Mouse (Mus musculus) gastrocnemius, postnatal 14 days (tissue): ENCODE results near the gene Shc1. TPM values are rescaled to one million over a fixed set of nuclear protein-coding genes. Genes with fewer than 3 reads are reported as not detected.

ENCODE experiments used
- DNase-seq: peaks from one replicate; pipeline ENCODE4 v3.0.0; 2021; ENCODE audit warnings: mixed read lengths
- intact Hi-C: fragments of 180-260 bp; cut with DNase I; formaldehyde crosslinking; loops from one replicate; pipeline ENCODE4 v1.15.1; 2025; ENCODE audit warnings: low total_unique reads
- long read RNA-seq, 2 experiments: library from polyadenylated mRNA; stranded (forward); transcript quantifications; one replicate each; pipeline ENCODE4 v2.0.0; 2021
- total RNA-seq, 2 experiments: library from RNA; stranded (reverse); gene quantifications; 2 replicates each; pipeline ENCODE4 v1.2.3; 2021

The Shc1 gene
- 10 to 100 TPM; 35.9 to 38.8 TPM for total RNA-seq
- long read RNA-seq, experiment 1, transcript Shc1-201 (13 exons, 3,250 nt) = major isoform, 15 of 31 reads
- long read RNA-seq, experiment 1, partial matches to known transcripts = 5 of 31 reads
- long read RNA-seq, experiment 1, other reads (novel, unspliced or antisense) = 8 of 31 reads
- long read RNA-seq, experiment 2, transcript Shc1-201 (13 exons, 3,250 nt) = major isoform, 30 of 54 reads
- long read RNA-seq, experiment 2, transcript Shc1-202 (12 exons, 2,617 nt) = minor isoform, 8 of 54 reads
- long read RNA-seq, experiment 2, partial matches to known transcripts = 7 of 54 reads
- long read RNA-seq, experiment 2, other reads (novel, unspliced or antisense) = 9 of 54 reads

DNA sequence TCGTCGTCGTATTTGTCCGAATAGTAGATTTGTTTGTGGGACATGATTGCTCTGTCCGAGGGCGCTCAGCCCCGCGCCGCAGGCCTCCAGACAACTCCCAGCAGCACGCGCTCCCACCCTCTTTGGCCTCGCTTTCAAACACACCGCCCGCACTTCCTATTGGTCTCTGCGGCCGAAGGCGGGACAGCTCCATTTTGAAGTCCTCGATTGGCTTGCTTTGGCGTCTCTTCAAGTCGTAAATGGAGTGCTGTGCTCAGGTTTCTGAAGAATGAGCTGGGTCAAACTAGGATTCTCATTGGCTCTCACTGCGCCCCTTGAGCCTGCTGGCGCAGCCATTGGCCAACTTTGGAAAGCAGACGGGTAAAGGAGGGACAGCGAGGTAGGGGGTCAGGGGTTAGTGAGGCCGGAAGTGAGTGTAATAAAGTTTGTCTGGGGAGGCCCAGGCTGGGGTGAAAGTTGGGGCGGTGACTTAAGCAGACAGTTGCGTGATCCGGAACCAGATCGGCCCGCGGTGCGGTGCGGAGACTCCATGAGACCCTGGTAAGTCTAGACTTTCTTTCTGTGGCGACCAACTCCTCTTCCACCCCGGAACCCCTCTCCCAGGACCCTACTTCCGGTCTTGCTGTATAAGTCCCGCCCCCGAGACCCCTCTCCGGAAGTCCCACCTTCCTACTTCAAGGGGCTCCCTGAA, at the start of gene Shc1, which contains the start of gene Cks1b:
Shc1 (plus strand) TSS at position 274 of the 691 bp plus-strand sequence.
Cks1b (minus strand) TSS at position 214 of the 691 bp plus-strand sequence.
- intact Hi-C loops = no loop called here
- peak; percentile 93 for DNase-seq

DNA sequence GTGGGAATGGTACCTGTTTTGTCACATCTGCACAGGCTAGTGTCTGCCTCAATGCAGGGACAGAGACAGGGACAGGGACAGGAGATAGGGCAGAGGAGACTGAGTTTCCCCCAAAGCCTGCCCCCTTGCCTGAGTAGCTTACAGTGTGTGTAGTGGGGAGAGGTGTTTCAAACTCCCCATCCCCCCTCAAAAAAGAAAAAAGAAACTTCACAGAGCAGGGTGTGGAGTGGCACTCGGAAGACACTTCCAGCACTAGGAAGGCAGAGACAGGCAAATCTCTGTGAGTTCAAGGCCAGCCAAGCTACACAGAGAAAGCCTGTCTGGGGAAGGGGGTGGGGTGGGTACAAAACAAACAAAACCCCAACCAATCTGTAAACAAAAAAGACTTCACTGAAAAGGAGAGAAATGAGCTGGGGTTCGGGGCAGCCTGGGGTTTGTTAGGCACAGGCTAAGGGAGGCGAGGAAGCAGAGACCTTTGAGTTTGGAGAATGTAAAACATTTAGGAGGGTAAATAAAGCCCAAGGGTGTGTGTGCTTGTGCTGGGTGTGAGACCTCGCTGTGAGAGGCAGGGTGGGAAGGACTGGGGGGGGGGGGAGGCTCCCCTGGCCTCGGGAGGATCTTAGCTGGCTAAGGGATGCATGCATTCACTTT, 44.5 kb upstream of the Shc1 start:
- intact Hi-C loops = loop anchor here (10.0 kb wide), 1 partner anchor 111 kb away; no protein-coding TSS in a partner anchor
- DNase-seq = no peak

DNA sequence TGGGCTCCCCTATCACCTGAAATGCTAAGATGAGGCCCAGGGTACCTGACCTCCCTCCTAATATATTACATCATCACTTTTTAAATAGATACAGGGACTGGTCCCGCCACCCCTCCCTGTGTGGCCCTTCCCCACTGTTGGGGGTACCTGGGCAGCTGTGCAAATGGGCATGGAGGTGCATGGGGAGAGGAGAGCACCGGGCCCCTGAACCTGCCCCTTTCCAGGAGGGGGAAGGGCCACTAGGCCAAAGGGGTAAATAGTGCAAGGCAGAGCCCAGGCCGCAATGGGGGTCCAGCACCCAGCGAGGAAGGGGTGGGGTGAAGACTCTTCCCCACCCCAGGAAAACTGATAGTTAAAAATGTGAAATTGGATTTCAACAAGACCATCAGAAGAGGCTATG, 40.4 kb upstream of the Shc1 start:
- DNase-seq = no peak
- intact Hi-C loops = loop anchor here (10.0 kb wide), 1 partner anchor 107 kb away; no protein-coding TSS in a partner anchor

DNA sequence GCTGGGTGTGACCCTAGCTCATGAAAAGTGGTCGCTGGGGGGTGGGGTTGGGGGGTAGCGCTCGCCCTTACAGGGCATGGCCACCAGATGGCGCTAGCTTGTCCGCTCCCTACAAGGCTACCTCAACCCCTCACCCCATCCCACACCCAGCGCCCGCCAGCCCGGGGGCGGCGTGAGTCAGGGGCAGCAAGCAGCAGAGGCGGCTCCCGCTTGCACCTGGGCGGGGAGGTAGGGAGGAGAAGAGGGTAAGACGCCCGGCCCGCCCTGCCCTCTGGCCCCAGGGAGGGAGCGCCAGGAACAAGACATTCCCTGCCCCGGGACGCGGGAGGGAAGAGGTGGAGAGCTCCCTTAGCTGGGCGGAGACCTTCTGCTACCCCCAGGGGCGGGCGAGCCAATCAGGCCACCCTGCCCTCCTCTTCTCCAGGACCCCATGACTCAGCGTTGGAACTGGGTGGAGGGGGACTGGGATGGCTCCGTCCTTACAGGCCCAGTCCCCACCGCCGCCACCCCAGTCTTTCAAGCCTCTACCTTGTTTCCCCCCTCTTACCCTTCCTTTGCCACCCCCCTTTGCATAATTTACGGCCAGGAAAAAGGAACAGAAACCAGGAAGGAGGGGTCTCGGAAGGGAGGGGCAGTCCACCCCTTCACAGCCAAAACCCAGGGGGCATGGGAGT, 39.7 kb upstream of the Shc1 start:
- intact Hi-C loops = loop anchor here (10.0 kb wide), 1 partner anchor 106 kb away; no protein-coding TSS in a partner anchor
- DNase-seq = peak; percentile 78

DNA sequence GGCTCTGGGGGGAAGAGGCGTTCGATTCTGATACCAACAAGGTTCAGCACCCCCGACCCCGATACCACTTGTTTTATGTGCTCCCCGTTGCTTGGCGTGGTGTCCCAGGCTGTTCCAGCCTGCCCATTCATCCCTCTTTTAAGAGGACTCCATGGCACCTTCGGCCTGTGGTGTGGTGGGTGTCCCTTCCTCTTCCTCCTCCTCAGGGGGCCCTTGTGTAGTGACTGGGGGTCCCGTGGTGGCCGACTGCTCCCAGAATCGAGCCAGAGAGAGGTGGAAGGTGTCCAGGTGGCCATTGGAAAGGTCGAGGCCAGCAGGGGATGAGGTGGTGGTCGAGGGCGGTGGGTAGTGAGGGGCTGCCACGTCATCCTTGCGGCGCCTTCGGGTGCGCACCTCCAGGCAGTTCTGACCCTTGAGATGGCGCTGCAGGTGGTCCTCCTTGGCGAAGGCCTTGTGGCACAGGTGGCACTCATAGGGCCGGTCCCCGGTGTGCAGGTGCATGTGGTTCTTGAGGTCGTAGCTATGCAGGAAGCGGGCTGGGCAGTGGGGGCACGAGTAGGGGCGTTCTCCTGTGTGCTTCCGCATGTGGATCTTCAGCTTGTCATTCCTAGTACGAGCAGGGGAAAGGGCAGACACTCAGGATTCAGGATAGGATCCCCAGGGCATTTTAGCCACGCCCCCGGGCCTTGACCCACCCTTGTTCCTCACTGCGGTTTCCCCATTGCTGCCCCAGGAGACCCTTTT, 38.7 kb upstream of the Shc1 start:
- intact Hi-C loops = loop anchor here (10.0 kb wide), 1 partner anchor 105 kb away; no protein-coding TSS in a partner anchor
- no peak for DNase-seq

DNA sequence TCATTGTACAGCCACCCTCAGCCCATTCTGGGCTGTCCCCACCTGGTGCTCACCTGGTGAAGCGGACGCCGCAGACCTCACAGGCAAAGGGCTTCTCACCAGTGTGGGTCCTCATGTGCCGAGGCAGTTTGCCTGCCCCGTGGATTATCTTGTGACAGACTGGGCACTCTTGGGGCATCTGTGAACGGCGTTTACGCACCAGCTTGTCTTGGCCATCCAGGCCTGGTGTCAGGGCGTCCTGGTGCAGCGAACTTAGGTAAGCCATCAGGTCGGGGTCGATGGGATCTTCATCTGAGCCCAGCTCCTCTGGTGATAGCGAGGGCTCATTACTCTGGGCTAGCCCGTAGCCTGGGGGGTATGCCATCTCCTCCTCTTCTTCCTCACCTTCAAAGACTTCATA, 38.0 kb upstream of the Shc1 start:
- intact Hi-C loops = no loop called here
- DNase-seq = no peak

DNA sequence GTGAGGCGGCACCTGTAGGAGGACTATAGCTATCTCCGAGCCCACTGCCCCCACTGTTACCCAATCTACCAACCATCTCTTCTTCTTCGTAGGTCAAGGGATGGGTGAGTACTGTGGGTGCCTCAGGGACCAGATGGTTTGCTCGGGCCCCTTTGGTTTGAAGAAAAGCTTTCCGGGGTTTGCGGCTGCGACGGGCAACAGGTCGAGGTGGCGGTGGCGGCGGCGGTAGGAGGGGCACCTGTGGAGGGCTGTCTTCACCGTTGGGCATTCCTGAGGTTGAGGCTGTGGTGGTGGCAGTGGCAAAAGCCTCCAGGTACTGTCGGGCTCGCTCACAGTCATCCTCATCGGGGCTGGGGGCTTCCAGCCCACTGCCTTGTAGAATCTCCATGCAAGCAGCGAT, 37.5 kb upstream of the Shc1 start:
- intact Hi-C loops = no loop called here
- no peak for DNase-seq

DNA sequence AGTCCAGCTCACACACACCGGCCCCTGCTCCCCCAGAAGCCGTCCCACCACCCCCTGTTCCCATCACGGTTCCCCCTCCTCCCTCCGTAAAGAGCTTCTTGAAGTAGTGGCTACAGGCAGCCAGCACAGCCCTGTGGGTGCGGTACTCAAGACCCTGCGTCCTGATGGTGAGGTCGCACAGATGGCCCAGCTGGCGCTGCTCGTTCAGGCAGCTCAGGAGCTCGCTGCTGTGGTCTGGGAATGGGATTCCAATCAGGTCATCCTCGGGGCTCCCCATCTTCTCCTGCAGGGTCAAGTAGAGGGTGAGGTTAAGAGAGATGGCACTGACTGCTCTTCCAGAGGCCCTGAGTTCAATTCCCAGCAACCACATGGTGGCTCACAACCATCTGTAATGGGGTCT, 37.0 kb upstream of the Shc1 start:
- intact Hi-C loops = no loop called here
- DNase-seq = no peak

DNA sequence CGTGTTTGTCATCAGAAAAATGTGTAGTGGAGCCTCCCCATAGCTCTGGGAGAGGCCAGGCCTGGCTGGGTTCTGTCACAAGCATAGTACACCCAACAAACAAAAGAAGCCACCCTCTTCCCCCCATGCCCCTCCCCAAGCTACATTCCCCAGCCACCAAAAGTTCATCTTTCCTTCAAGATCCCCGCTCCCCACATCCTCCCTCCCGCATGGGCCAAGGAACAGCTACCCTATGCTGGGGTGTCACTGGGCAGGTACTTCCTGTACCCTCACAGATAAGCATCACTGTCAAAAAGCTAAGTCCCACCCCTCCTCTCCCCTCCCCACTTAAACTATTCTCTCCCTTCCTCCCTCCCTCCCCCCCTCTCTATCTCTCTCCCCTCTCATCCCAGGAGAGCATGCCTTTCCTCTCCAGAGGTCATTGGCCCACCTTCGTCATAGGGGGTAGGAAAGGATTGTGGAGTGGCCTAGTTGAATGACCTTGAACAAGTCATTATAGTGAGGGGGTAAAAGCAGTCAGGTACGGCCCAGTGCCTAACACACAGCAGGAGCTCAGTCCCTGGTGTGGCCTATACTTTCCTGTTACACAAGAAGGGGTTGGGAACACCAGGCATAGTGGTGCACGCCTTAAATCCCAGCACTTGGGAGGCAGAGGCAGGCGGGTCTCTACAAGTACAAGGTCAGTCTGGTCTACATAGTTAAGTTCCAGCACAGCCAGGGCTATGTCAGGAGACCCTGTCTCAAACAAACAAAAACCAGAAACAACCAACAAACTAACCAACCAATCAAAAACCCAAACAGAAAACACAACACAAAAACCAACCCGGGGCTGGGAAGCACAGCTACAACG, 36.0 kb upstream of the Shc1 start:
- DNase-seq = no peak
- intact Hi-C loops = no loop called here

DNA sequence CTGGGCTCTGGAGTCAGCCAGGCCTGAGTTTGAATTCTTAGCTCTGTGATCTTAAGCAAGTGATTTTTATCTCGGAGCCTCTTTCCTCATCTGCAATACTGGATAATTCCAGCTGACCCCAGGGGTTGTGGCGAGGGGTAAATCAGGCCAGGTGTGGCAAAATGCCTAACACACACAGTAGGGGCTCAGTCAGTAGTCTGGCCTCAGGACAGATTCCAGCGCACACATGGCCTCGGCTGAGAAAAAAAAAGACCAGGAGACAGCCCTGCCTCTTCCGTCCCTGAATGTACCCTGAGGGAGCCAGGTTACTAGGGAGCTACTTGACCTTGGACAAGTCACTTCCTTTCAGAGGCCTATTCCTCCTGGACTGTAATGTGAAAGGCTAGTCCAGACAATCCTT, 35.3 kb upstream of the Shc1 start:
- intact Hi-C loops = no loop called here
- no peak for DNase-seq

DNA sequence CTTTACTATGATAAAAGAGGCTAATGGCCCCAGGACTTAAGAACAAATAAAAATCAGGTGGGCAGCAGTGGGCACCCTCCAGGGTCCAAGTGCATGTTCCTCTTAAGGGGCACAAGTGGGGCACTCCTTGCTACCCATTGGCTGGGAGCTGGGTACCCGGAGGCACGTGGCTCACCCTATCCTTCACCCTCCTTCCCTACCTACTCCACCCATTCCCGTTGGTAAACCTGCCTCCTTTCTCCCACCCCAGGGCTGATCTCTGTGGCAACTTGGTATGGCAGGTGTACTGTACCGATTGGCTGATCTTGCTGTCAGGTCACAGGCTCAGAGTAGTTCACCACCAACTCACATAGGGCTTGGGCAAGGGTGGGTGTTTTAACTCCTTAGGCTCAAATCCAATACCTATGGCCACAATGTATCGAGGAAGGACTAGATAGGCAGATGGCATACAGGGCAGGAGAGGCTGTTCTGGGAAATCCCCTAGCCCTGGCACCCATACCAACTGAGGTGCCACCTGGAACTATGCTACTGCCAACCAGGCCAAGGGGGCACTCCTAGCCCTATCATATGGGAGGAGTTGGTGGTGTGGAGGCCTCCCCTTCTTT, 34.5 kb upstream of the Shc1 start:
- intact Hi-C loops = no loop called here

DNA sequence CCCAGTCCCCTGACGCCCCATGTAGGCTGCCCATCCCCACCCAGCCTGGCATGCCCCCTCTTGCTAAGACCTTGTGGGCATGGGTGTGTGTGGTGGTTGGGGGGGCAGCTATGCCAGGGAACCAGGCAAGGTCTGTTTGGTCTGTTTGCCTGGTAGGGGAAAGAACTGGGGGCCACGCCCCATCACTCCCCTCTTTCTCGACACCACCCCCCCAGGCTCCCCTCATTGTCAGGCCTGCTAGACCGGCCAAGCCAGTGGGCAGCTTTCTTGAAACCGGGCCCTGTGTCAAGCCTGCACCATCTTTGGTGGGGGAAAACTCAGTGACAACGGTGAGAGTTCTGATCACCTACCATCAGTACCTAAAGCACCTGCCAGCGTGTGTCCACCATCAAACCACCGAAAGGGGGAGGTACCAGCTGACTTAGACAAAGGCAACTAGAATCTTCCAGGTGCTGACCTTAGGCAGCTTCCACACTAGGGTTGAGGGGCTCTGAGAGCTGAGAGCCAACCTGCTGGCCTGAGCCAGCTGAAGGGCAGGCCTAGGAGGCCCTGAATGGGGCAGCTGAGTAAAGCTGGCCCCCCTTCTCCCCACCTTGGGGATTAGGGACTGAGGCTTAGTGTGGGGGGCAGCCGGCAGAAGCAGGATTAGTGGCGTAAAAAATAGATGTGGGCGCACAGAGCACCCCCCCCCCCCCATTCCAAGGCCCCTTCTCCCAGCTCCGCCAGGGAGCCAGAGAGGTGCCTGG, 33.7 kb upstream of the Shc1 start:
- intact Hi-C loops = no loop called here
- no peak for DNase-seq

More for the DNA sequence above, 34.5 kb upstream of the Shc1 start:
- no peak for DNase-seq

DNA sequence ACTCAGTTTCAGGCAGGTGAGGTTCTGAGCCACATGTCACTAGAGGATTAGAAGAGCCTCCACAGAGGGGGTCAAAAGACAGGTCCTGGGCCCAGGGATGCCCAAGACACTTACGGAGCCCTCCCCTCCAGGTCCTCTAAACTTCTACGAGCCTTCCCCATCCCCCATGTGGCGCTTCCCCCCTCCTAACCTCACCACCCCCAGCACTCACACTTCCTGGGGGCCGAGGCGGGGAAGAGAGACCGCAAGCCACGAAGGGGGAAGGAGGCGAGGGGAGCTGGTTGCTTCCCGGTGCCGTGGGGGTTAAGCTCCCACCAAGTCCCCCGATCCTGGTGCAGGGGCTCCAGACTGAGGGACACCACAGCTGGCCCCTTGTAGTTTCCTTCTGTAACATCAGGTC, 32.8 kb upstream of the Shc1 start:
- DNase-seq = no peak
- intact Hi-C loops = no loop called here

DNA sequence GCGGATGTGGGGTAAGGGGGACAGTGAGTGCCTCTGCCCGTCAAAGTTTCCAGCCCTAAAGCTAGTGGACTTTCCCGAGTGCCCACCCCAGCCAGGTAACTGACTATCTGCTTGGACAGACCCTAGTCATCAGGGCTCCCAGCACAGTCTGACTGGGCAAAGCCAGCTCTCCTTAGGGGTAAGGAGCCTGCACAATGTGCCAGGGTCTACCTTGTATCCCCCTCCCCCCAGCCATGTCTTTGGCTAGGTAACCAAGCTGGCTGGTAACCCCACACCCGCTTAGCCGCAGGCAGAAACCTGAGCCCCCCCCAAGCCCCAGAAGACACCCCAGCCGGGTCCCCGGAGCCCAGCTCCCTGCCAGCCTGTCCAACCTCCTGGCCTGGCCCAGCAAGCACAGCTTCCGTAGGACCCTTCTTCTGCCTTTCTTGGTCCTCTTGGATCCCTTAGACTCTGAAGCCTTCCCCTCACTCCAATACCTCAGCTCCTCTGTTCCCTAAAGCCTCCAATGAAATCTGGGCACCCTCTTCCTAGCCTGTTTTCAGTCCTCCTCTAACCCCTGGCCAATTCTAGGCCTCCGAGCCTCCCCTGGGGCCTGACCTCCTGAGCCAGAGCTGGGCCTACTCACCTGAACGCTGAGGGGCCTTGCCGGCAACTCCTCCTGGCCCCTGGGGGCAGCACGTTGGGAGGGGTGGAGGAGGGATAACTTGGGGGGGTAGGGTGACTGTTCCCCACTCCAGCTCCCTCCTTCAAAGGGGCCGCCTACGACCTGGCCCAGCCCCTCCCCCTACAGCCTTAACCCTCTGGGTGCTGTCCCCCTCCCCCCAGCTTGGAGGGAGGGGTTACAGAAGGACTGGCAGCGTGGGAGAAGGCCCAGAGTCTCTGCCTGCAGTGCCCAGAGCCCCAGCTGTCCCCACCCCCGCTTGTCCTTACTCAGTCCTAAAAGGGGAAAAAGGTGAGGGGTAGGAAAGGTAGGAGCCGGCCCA, 31.5 kb upstream of the Shc1 start:
- DNase-seq = peak; percentile 47
- intact Hi-C loops = no loop called here

DNA sequence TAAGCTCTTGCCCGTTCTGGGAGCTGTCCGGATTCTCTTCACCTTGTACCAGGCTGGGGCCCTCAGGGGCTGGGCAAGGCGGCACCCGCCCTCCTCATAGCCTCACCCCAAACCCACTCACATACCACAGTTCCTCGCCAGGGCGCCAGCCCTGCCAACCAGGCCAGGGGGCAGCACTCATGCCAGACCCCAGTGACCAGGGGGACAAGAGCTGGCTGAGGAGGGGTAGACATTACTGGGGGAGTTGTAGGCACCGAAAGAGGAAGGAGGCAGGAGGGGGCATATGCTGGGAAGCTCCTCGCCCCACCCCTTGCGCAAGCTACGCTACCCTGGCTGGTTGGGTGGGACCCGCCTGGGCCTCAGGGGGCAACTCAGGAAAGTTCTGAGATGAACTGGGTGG, 30.6 kb upstream of the Shc1 start:
- intact Hi-C loops = no loop called here
- no peak for DNase-seq
